Mouse (Mus musculus) thymus, adult 2 months (tissue): ENCODE data around the gene Itpr1. TPM values are rescaled to one million over a fixed set of nuclear protein-coding genes. Genes with fewer than 3 reads are reported as not detected.

ENCODE experiments used
- DNase-seq: peaks from one replicate; pipeline ENCODE4 v3.0.0; 2021
- H3K27ac ChIP-seq: fragments of 200-500 bp; 2 replicates; pipeline ENCODE4 v1.5.1; 2012; ENCODE audit warnings: low read length, control low read depth; ENCODE audit not compliant: control insufficient read depth, insufficient read depth
- H3K27me3 ChIP-seq: fragments of 200-500 bp; 2 replicates; pipeline ENCODE4 v1.6.1; 2012; ENCODE audit warnings: mild to moderate bottlenecking, low read length, moderate library complexity, mixed read lengths; ENCODE audit not compliant: control insufficient read depth, insufficient read depth
- H3K36me3 ChIP-seq: fragments of 200-500 bp; 2 replicates; pipeline ENCODE4 v1.6.1; 2012; ENCODE audit warnings: mild to moderate bottlenecking, low read length, moderate library complexity; ENCODE audit not compliant: control insufficient read depth, insufficient read depth
- H3K4me1 ChIP-seq: fragments of 200-500 bp; replicated peaks from 2 replicates; pipeline ENCODE4 v1.6.1; 2012; ENCODE audit warnings: low read length; ENCODE audit not compliant: control insufficient read depth, insufficient read depth
- H3K4me3 ChIP-seq: fragments of 200-500 bp; 2 replicates; pipeline ENCODE4 v1.5.1; 2012; ENCODE audit warnings: mild to moderate bottlenecking, low read length, control low read depth, moderate library complexity; ENCODE audit not compliant: control insufficient read depth, insufficient read depth
- CTCF ChIP-seq: fragments of 200-500 bp; IDR thresholded peaks from 2 replicates; pipeline ENCODE4 v1.5.1; 2012; ENCODE audit warnings: mild to moderate bottlenecking, control low read depth, low read length, moderate library complexity, borderline replicate concordance; ENCODE audit not compliant: control insufficient read depth, poor library complexity, insufficient read depth; ENCODE audit errors: extremely low read depth
- POLR2A ChIP-seq: fragments of 200-500 bp; IDR thresholded peaks from 2 replicates; pipeline ENCODE4 v1.6.1; 2012; ENCODE audit warnings: mild to moderate bottlenecking, low read length, control low read depth, moderate library complexity; ENCODE audit not compliant: control insufficient read depth, poor library complexity, insufficient read depth; ENCODE audit errors: extremely low read depth
- WGBS: fragments of 180-500 bp; shearing (Covaris S2); methylation state at CpG from one replicate; pipeline ENCODE4 v1.1.7; 2018; 5-methylcytosine and 5-hydroxymethylcytosine counted together
- polyA plus RNA-seq: library from polyadenylated mRNA; depleted of rRNA; stranded (reverse); fragments of >200 nt; gene quantifications from 2 replicates; pipeline ENCODE4 v1.2.3, GENCODE M21; 2012

Gene Itpr1
- polyA plus RNA-seq, 1 experiment = 28.8 TPM

- no peak for DNase-seq
- TF ChIP-seq CTCF (no peak), POLR2A (no peak)
- H3K4me1 ChIP-seq = no peaks in the 10 kb centered on the region
- 96% methylated on average over 8 of the region's 8 CpGs for WGBS
- H3K4me3 ChIP-seq = no peak overlapping the region
- H3K27ac ChIP-seq = no peak overlapping the region
- no peaks in the 10 kb centered on the region for H3K27me3 ChIP-seq
- H3K36me3 ChIP-seq = peaks cover 53% of the 10 kb centered on the region
These were observed 191.8 kb downstream of the Itpr1 start for GRCm38 (mm10) chr6:108404736-108405135.

- WGBS = 97% methylated on average over 3 of the region's 3 CpGs
- no peaks in the 10 kb centered on the region for H3K27me3 ChIP-seq
- TF ChIP-seq CTCF (no peak), POLR2A (no peak)
- no peak overlapping the region for H3K4me3 ChIP-seq
- H3K27ac ChIP-seq = no peak overlapping the region
- peak; percentile 48 for DNase-seq
- H3K36me3 ChIP-seq = peaks cover 37% of the 10 kb centered on the region
- no peaks in the 10 kb centered on the region for H3K4me1 ChIP-seq
These were observed 195.2 kb downstream of the Itpr1 start for GRCm38 (mm10) chr6:108408053-108408452.

GRCm38 (mm10) chr6:108408726-108409125 is 195.8 kb downstream of the Itpr1 start:
- H3K36me3 ChIP-seq = peaks cover 37% of the 10 kb centered on the region
- 98% methylated on average over 5 of the region's 5 CpGs for WGBS
- DNase-seq = no peak
- H3K27me3 ChIP-seq = no peaks in the 10 kb centered on the region
- H3K27ac ChIP-seq = no peak overlapping the region
- H3K4me3 ChIP-seq = no peak overlapping the region
- no peaks in the 10 kb centered on the region for H3K4me1 ChIP-seq
- TF ChIP-seq CTCF (no peak), POLR2A (no peak)

GRCm38 (mm10) chr6:108410771-108411170 is 197.9 kb downstream of the Itpr1 start:
- TF ChIP-seq CTCF (no peak), POLR2A (no peak)
- H3K4me3 ChIP-seq = no peak overlapping the region
- no peaks in the 10 kb centered on the region for H3K4me1 ChIP-seq
- DNase-seq = no peak
- 94% methylated on average over 16 of the region's 16 CpGs for WGBS
- H3K27ac ChIP-seq = no peak overlapping the region
- H3K27me3 ChIP-seq = no peaks in the 10 kb centered on the region
- H3K36me3 ChIP-seq = peaks cover 39% of the 10 kb centered on the region

- no peak overlapping the region for H3K27ac ChIP-seq
- no peak for DNase-seq
- TF ChIP-seq CTCF = no peak
- no peak for TF ChIP-seq POLR2A
- H3K36me3 ChIP-seq = peaks cover 35% of the 10 kb centered on the region
- WGBS = 94% methylated on average over 4 of the region's 4 CpGs
- no peaks in the 10 kb centered on the region for H3K27me3 ChIP-seq
- no peak overlapping the region for H3K4me3 ChIP-seq
- no peaks in the 10 kb centered on the region for H3K4me1 ChIP-seq
These were observed 198.3 kb downstream of the Itpr1 start for GRCm38 (mm10) chr6:108411201-108411600.

- 95% methylated on average over 8 of the region's 8 CpGs for WGBS
- TF ChIP-seq POLR2A (no peak), CTCF (no peak)
- no peaks in the 10 kb centered on the region for H3K27me3 ChIP-seq
- H3K27ac ChIP-seq = no peak overlapping the region
- no peak overlapping the region for H3K4me3 ChIP-seq
- no peaks in the 10 kb centered on the region for H3K4me1 ChIP-seq
- peaks cover 33% of the 10 kb centered on the region for H3K36me3 ChIP-seq
- DNase-seq = no peak
These were observed 200.1 kb downstream of the Itpr1 start for GRCm38 (mm10) chr6:108413006-108413405.

- Histone ChIP-seq H3K4me3 (no peak overlapping the region), H3K27me3 (no peaks in the 10 kb centered on the region), H3K36me3 (peaks cover 39% of the 10 kb centered on the region), H3K27ac (no peak overlapping the region), H3K4me1 (no peaks in the 10 kb centered on the region)
- 97% methylated on average over 9 of the region's 9 CpGs for WGBS
- DNase-seq = no peak
- TF ChIP-seq POLR2A (no peak), CTCF (no peak)
These were observed 200.7 kb downstream of the Itpr1 start for GRCm38 (mm10) chr6:108413593-108413992.

- 95% methylated on average over 4 of the region's 4 CpGs for WGBS
- Histone ChIP-seq H3K36me3 (peaks cover 35% of the 10 kb centered on the region), H3K27ac (no peak overlapping the region)
These were observed 203.0 kb downstream of the Itpr1 start for GRCm38 (mm10) chr6:108415847-108416246.

More at GRCm38 (mm10) chr6:108415847-108416246, 203.0 kb downstream of the Itpr1 start:
- no peak for DNase-seq
- Histone ChIP-seq H3K4me3 (no peak overlapping the region), H3K4me1 (no peaks in the 10 kb centered on the region), H3K27me3 (no peaks in the 10 kb centered on the region)
- no peak for TF ChIP-seq POLR2A
- TF ChIP-seq CTCF = no peak
